Mouse (Mus musculus): ENCODE measurements at regions not wholly inside any gene's neighbourhood (a gene's known extent, or its start where the extent isn't known, plus 50 kb on each side); places are given as distances from the start of the nearest gene placed in this dataset.

GRCm38 (mm10) chr2:9641629-9642028 lies 239.4 kb upstream of the 4930412O13Rik start:
- H3K4me3 ChIP-seq (replicated peaks in 1 of 3; ENCODE audit: low read depth in 2 of 3, low read length in 2 of 3, poor library complexity in 1 of 3) = no peak overlapping the region
- no peak overlapping the region for H3K9ac ChIP-seq (ENCODE audit: insufficient read depth, low read depth)
- no peak for DNase-seq (ENCODE audit: extremely low read depth)
- dilution Hi-C loops (cut with MboI; ENCODE audit: extremely low pct_ligation_motif_present, extremely low pct_unique_long_range_greater_than_20kb, low sequenced_read_pairs) = no loop called here
- no peak overlapping the region for H3K4me2 ChIP-seq (ENCODE audit: insufficient read depth, low read depth, poor library complexity, severe bottlenecking)
- no peaks in the 10 kb centered on the region for H3K27me3 ChIP-seq (replicated peaks)
- H3K27ac ChIP-seq (ENCODE audit: insufficient read depth, low read depth) = no peak overlapping the region
- no peaks in the 10 kb centered on the region for H3K9me3 ChIP-seq (replicated peaks; ENCODE audit: low read length)
- H3K4me1 ChIP-seq (ENCODE audit: control insufficient read depth in 1 of 2, insufficient read depth in 2 of 2) = no peaks in the 10 kb centered on the region
- in situ Hi-C loops (cut with MboI; ENCODE audit: low pct_ligation_motif_present, low pct_unique_long_range_greater_than_20kb, low sequenced_read_pairs) = no loop called here
- no peak for TF ChIP-seq ETS1 (conservative IDR thresholded peaks at IDR 0.05; ENCODE audit: low read depth, low read length)
- TF ChIP-seq BHLHE40 (IDR thresholded peaks at IDR 0.05; ENCODE audit: low read depth, low read length) = no peak
- no peak for TF ChIP-seq USF2 (conservative IDR thresholded peaks at IDR 0.05; ENCODE audit: low read depth, low read length)
- no peak for TF ChIP-seq MEF2A (IDR thresholded peaks at IDR 0.05; ENCODE audit: borderline replicate concordance, low read depth, low read length)
- TF ChIP-seq RAD21 (IDR thresholded peaks at IDR 0.05; ENCODE audit: low read depth, low read length) = no peak
- TF ChIP-seq ELF1 (IDR thresholded peaks at IDR 0.05; ENCODE audit: low read depth, low read length) = no peak
- TF ChIP-seq CHD1 (IDR thresholded peaks at IDR 0.05; ENCODE audit: low read depth, low read length) = no peak
- TF ChIP-seq RCOR1 (conservative IDR thresholded peaks at IDR 0.05; ENCODE audit: low read depth, low read length) = no peak
- TF ChIP-seq JUN (IDR thresholded peaks at IDR 0.05; ENCODE audit: insufficient read depth, low read depth, low read length) = no peak
- TF ChIP-seq UBTF (IDR thresholded peaks at IDR 0.05; ENCODE audit: low read depth, low read length) = no peak
- no peaks in the 10 kb centered on the region for H3K79me2 ChIP-seq (replicated peaks; ENCODE audit: control insufficient read depth, extremely low read depth, insufficient read depth, poor library complexity, severe bottlenecking)
- H3K36me3 ChIP-seq (replicated peaks in 1 of 2; ENCODE audit: control insufficient read depth in 1 of 2, insufficient read depth in 1 of 2, low read length in 1 of 2) = no peaks in the 10 kb centered on the region

DNA sequence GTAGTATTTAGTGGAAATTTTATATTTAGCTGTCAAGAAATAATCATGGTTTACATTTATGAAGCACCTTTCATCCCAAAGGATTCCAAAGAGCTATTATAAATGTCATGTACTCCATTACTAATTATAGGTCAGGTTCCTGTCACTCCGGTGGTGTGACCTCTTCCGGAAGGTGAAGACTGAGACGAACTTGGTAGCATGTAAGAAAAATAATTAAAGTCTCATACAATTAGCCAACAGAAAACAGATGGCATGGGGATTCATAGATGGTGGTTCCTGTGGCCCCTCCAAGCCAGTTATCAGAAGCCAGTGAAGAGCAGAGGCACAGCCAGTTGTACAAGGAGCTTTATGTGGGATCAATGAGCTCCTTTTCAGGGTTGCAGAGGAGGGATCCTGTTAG lies 238.6 kb upstream of the 4930412O13Rik start:
- Histone ChIP-seq H3K9me3 (replicated peaks; ENCODE audit: low read length) (no peaks in the 10 kb centered on the region), H3K4me1 (ENCODE audit: control insufficient read depth in 1 of 2, insufficient read depth in 2 of 2) (no peaks in the 10 kb centered on the region), H3K79me2 (replicated peaks; ENCODE audit: control insufficient read depth, extremely low read depth, insufficient read depth, poor library complexity, severe bottlenecking) (no peaks in the 10 kb centered on the region), H3K4me2 (ENCODE audit: insufficient read depth, low read depth, poor library complexity, severe bottlenecking) (no peak overlapping the region), H3K27me3 (replicated peaks) (no peaks in the 10 kb centered on the region), H3K4me3 (replicated peaks in 1 of 3; ENCODE audit: low read depth in 2 of 3, low read length in 2 of 3, poor library complexity in 1 of 3) (no peak overlapping the region), H3K27ac (ENCODE audit: insufficient read depth, low read depth) (no peak overlapping the region), H3K36me3 (replicated peaks in 1 of 2; ENCODE audit: control insufficient read depth in 1 of 2, insufficient read depth in 1 of 2, low read length in 1 of 2) (no peaks in the 10 kb centered on the region), H3K9ac (ENCODE audit: insufficient read depth, low read depth) (no peak overlapping the region)
- in situ Hi-C loops (cut with MboI; ENCODE audit: low pct_ligation_motif_present, low pct_unique_long_range_greater_than_20kb, low sequenced_read_pairs) (no loop called here), dilution Hi-C loops (cut with MboI; ENCODE audit: extremely low pct_ligation_motif_present, extremely low pct_unique_long_range_greater_than_20kb, low sequenced_read_pairs) (no loop called here)
- TF ChIP-seq ZMIZ1 (IDR thresholded peaks at IDR 0.05; ENCODE audit: low read depth, low read length) (no peak), HCFC1 (IDR thresholded peaks at IDR 0.05; ENCODE audit: low read depth, low read length) (no peak), SMC3 (IDR thresholded peaks at IDR 0.05; ENCODE audit: low read depth, low read length) (no peak), CHD1 (IDR thresholded peaks at IDR 0.05; ENCODE audit: low read depth, low read length) (no peak), NELFE (IDR thresholded peaks at IDR 0.05; ENCODE audit: low read depth, low read length) (no peak), TBP (conservative IDR thresholded peaks at IDR 0.05; ENCODE audit: low read depth, low read length) (no peak), MAFK (IDR thresholded peaks at IDR 0.05; ENCODE audit: insufficient replicate concordance, low read length) (no peak), CTCF (conservative IDR thresholded peaks at IDR 0.05 in 1 of 2, IDR thresholded peaks at IDR 0.05 in 1 of 2; ENCODE audit: low read depth in 2 of 2, low read length in 2 of 2) (no peak), USF2 (conservative IDR thresholded peaks at IDR 0.05; ENCODE audit: low read depth, low read length) (no peak), POLR2AphosphoS2 (IDR thresholded peaks at IDR 0.05; ENCODE audit: low read depth, low read length) (no peak), RAD21 (IDR thresholded peaks at IDR 0.05; ENCODE audit: low read depth, low read length) (no peak), SIN3A (IDR thresholded peaks at IDR 0.05; ENCODE audit: low read length) (no peak), ELF1 (IDR thresholded peaks at IDR 0.05; ENCODE audit: low read depth, low read length) (no peak)
- no peak for DNase-seq (ENCODE audit: extremely low read depth)
